Mouse (Mus musculus): ENCODE results near the gene Vmn2r75. TPM values are rescaled to one million over a fixed set of nuclear protein-coding genes. Genes with fewer than 3 reads are reported as not detected.
"Not testable (repeated sequence)": the region's sequence is repeated elsewhere in the genome, so short reads cannot be mapped to it uniquely, and the experiment has no call there.

Gene Vmn2r75
- polyA plus RNA-seq (2012; rRNA removed), result not detected in 2 replicates

- not testable (repeated sequence) for H3K4me3 ChIP-seq (ENCODE audit: control insufficient read depth, low read depth, low read length); H3K4me1 ChIP-seq (ENCODE audit: control insufficient read depth, insufficient read depth, low read length); H3K36me3 ChIP-seq (ENCODE audit: control insufficient read depth, insufficient read depth, low read length); H3K27ac ChIP-seq (ENCODE audit: control insufficient read depth, insufficient read depth, low read depth, low read length); H3K27me3 ChIP-seq (ENCODE audit: control insufficient read depth, insufficient read depth, low read length)
These were observed at the start of gene Vmn2r75 for GRCm38 (mm10) chr7:86171678-86172077. Gene Vmn2r75 (minus strand): TSS chr7:86171778.

- Histone ChIP-seq H3K36me3 (ENCODE audit: control insufficient read depth, insufficient read depth, low read length) (no peaks in the 10 kb centered on the region), H3K27ac (ENCODE audit: control insufficient read depth, insufficient read depth, low read depth, low read length) (no peak overlapping the region), H3K27me3 (ENCODE audit: control insufficient read depth, insufficient read depth, low read length) (no peaks in the 10 kb centered on the region), H3K4me3 (ENCODE audit: control insufficient read depth, low read depth, low read length) (no peak overlapping the region), H3K4me1 (ENCODE audit: control insufficient read depth, insufficient read depth, low read length) (no peaks in the 10 kb centered on the region)
- no peak for TF ChIP-seq POLR2A (IDR thresholded peaks at IDR 0.05; ENCODE audit: control insufficient read depth, low read depth, low read length)
- no peak for TF ChIP-seq CTCF (IDR thresholded peaks at IDR 0.05; ENCODE audit: control insufficient read depth, insufficient read depth, insufficient replicate concordance, low read depth, low read length)
These were observed 39.8 kb upstream of the Vmn2r75 start for GRCm38 (mm10) chr7:86211345-86211744.

Other genes with a start within 250 kb of the Vmn2r75 start
- not detected in 2 replicates for gene Vmn2r74, start 210.1 kb downstream of the Vmn2r75 start, polyA plus RNA-seq (2012; rRNA removed)
- gene Vmn2r76, start 74.5 kb upstream of the Vmn2r75 start, polyA plus RNA-seq (2012; rRNA removed), result not detected in 2 replicates
- gene Olfr310, start 105.4 kb upstream of the Vmn2r75 start, polyA plus RNA-seq (2012; rRNA removed), result not detected in 2 replicates
- 0.12 TPM in 1 of 2 replicates, not detected in the other for gene Olfr309, start 141.9 kb upstream of the Vmn2r75 start, polyA plus RNA-seq (2012; rRNA removed)
- not detected in 2 replicates for gene Olfr308, start 153.9 kb upstream of the Vmn2r75 start, polyA plus RNA-seq (2012; rRNA removed)
- gene Olfr307, start 165.8 kb upstream of the Vmn2r75 start, polyA plus RNA-seq (2012; rRNA removed), result 0.07 and 0.21 TPM in 2 replicates
- 0.25 and 0.30 TPM in 2 replicates for gene Olfr305, start 195.2 kb upstream of the Vmn2r75 start, polyA plus RNA-seq (2012; rRNA removed)
- gene Olfr304, start 214.9 kb upstream of the Vmn2r75 start, polyA plus RNA-seq (2012; rRNA removed), result not detected in 2 replicates
- gene Olfr303, start 226.0 kb upstream of the Vmn2r75 start, polyA plus RNA-seq (2012; rRNA removed), result 0.52 and 0.95 TPM in 2 replicates
- 0.20 and 0.56 TPM in 2 replicates for gene Olfr301, start 232.1 kb upstream of the Vmn2r75 start, polyA plus RNA-seq (2012; rRNA removed)